Mouse (Mus musculus) forebrain, embryonic 13.5 days (tissue): ENCODE measurements at regions not wholly inside any gene's neighbourhood (a gene's known extent, or its start where the extent isn't known, plus 50 kb on each side); places are given as distances from the start of the nearest gene placed in this dataset.

ENCODE experiments used
- ATAC-seq: fragments of 200-750 bp; cut with Nextera tagmentation; 2 replicates; pipeline ENCODE4 v1.8.0; 2017
- H3K27ac ChIP-seq: fragments of 300-500 bp; sonication (generic); 2 replicates; pipeline ENCODE4 v1.5.1; 2015; ENCODE audit warnings: inconsistent platforms, mild to moderate bottlenecking, moderate library complexity
- H3K27me3 ChIP-seq: fragments of 300-500 bp; sonication (generic); 2 replicates; pipeline ENCODE4 v1.6.1; 2015; ENCODE audit warnings: mild to moderate bottlenecking, inconsistent platforms
- H3K36me3 ChIP-seq: fragments of 300-500 bp; sonication (generic); 2 replicates; pipeline ENCODE4 v1.6.1; 2015; ENCODE audit warnings: mild to moderate bottlenecking, inconsistent platforms; ENCODE audit not compliant: poor library complexity, severe bottlenecking
- H3K4me1 ChIP-seq: fragments of 300-500 bp; sonication (generic); 2 replicates; pipeline ENCODE4 v1.6.1; 2015; ENCODE audit warnings: inconsistent platforms
- H3K4me2 ChIP-seq: fragments of 300-500 bp; sonication (generic); 2 replicates; pipeline ENCODE4 v1.6.1; 2015; ENCODE audit warnings: inconsistent platforms, mild to moderate bottlenecking, moderate library complexity
- H3K4me3 ChIP-seq: fragments of 300-500 bp; sonication (generic); 2 replicates; pipeline ENCODE4 v1.5.1; 2015; ENCODE audit warnings: mild to moderate bottlenecking, inconsistent platforms
- H3K9ac ChIP-seq: fragments of 300-500 bp; sonication (generic); 2 replicates; pipeline ENCODE4 v1.6.1; 2015; ENCODE audit warnings: mild to moderate bottlenecking, inconsistent platforms
- H3K9me3 ChIP-seq: fragments of 300-500 bp; sonication (generic); replicated peaks from 2 replicates; pipeline ENCODE4 v1.6.1; 2016; ENCODE audit warnings: inconsistent platforms
- WGBS: fragments of 180-500 bp; shearing (Covaris S2); methylation state at CpG from one replicate; pipeline ENCODE4 v1.1.7; 2015; 5-methylcytosine and 5-hydroxymethylcytosine counted together

- Histone ChIP-seq H3K27ac (peak overlapping the region; percentile 84; the same call in 1 of the 2 replicates), H3K9ac (no peak overlapping the region), H3K4me1 (peaks cover 38% of the 10 kb centered on the region), H3K36me3 (no peaks in the 10 kb centered on the region), H3K4me3 (no peak overlapping the region), H3K9me3 (no peaks in the 10 kb centered on the region), H3K27me3 (no peaks in the 10 kb centered on the region), H3K4me2 (no peak overlapping the region)
- ATAC-seq: no peak
- 78% methylated on average over 3 of the region's 3 CpGs for WGBS
Measured at GRCm38 (mm10) chr12:79878163-79878562, 234.7 kb downstream of the Zfp36l1 start.

GRCm38 (mm10) chr12:79874333-79874732 is 238.5 kb downstream of the Zfp36l1 start:
- no peak overlapping the region for H3K9ac ChIP-seq
- no peak overlapping the region for H3K27ac ChIP-seq
- H3K4me3 ChIP-seq: no peak overlapping the region
- no peaks in the 10 kb centered on the region for H3K27me3 ChIP-seq
- ATAC-seq: no peak
- H3K4me2 ChIP-seq: no peak overlapping the region
- WGBS: 79% methylated on average over 2 of the region's 2 CpGs
- H3K36me3 ChIP-seq: no peaks in the 10 kb centered on the region
- H3K4me1 ChIP-seq: peaks cover 15% of the 10 kb centered on the region
- H3K9me3 ChIP-seq: no peaks in the 10 kb centered on the region

- Histone ChIP-seq H3K9me3 (0 out of 2 replicates have a peak, but pooled peaks cover 3% of the 10 kb centered on the region), H3K4me1 (peaks cover 3% of the 10 kb centered on the region), H3K9ac (no peak overlapping the region), H3K4me3 (no peak overlapping the region), H3K27me3 (no peaks in the 10 kb centered on the region), H3K27ac (no peak overlapping the region), H3K36me3 (no peaks in the 10 kb centered on the region), H3K4me2 (no peak overlapping the region)
- no peak for ATAC-seq
- 88% methylated on average over 6 of the region's 6 CpGs for WGBS
Measured at GRCm38 (mm10) chr12:79865179-79865552, 247.6 kb downstream of the Zfp36l1 start.

GRCm38 (mm10) chr12:79864346-79865178 is 248.3 kb downstream of the Zfp36l1 start:
- H3K27me3 ChIP-seq: no peaks in the 10 kb centered on the region
- no peak overlapping the region for H3K9ac ChIP-seq
- WGBS: 77% methylated on average over 20 of the region's 20 CpGs
- peaks cover 9% of the 10 kb centered on the region for H3K4me1 ChIP-seq
- H3K36me3 ChIP-seq: no peaks in the 10 kb centered on the region
- H3K4me3 ChIP-seq: no peak overlapping the region
- H3K9me3 ChIP-seq: 0 out of 2 replicates have a peak, but pooled peaks cover 3% of the 10 kb centered on the region
- no peak overlapping the region for H3K4me2 ChIP-seq
- H3K27ac ChIP-seq: no peak overlapping the region
- no peak for ATAC-seq
